Mouse (Mus musculus) E14TG2a.4 (cell line): ENCODE results near the gene Dpf3.

Experiments
- CTCF ChIP-seq: conservative IDR thresholded peaks from 2 replicates; pipeline ENCODE4 v1.5.1; 2014; ENCODE audit warnings: low read length
- POU5F1 ChIP-seq: IDR thresholded peaks from 2 replicates; pipeline ENCODE4 v1.6.1; 2014; ENCODE audit warnings: low read length, borderline replicate concordance

- no peak for TF ChIP-seq CTCF
- TF ChIP-seq POU5F1 = no peak
These were observed 283.2 kb downstream of the Dpf3 start for GRCm38 (mm10) chr12:83204361-83204760.
